Mouse (Mus musculus) heart, embryonic 14.5 days (tissue): ENCODE data around the gene Terb2. TPM values are rescaled to one million over a fixed set of nuclear protein-coding genes. Genes with fewer than 3 reads are reported as not detected.

Experiments used
- ATAC-seq: fragments of 200-750 bp; cut with Nextera tagmentation; 2 replicates; pipeline ENCODE4 v1.8.0; 2017; ENCODE audit warnings: low read depth, moderate TSS enrichment; ENCODE audit not compliant: insufficient number of reproducible peaks, insufficient read depth, low FRiP score
- H3K27ac ChIP-seq, 2 experiments: fragments of 200-500 bp in 1 of 2; fragments of 300-500 bp in 1 of 2; sonication (generic) in 1 of 2; replicated peaks in 1 of 2; 2 replicates each; pipeline ENCODE4 v1.5.1; 2012 to 2014; ENCODE audit warnings: low read depth in 2 of 2, low read length in 2 of 2, control low read depth in 1 of 2, mild to moderate bottlenecking in 1 of 2, mixed read lengths in 1 of 2; ENCODE audit not compliant: control insufficient read depth in 1 of 2, insufficient read depth in 1 of 2
- H3K27me3 ChIP-seq: fragments of 300-500 bp; sonication (generic); 2 replicates; pipeline ENCODE4 v1.6.1; 2014; ENCODE audit warnings: mild to moderate bottlenecking, low read length, control low read depth; ENCODE audit not compliant: control insufficient read depth, insufficient read depth
- H3K36me3 ChIP-seq: fragments of 300-500 bp; sonication (generic); 2 replicates; pipeline ENCODE4 v1.6.1; 2014; ENCODE audit warnings: mild to moderate bottlenecking, control low read depth, low read length, mixed read lengths; ENCODE audit not compliant: control insufficient read depth, insufficient read depth
- H3K4me1 ChIP-seq, 2 experiments: fragments of 200-500 bp in 1 of 2; fragments of 300-500 bp in 1 of 2; sonication (generic) in 1 of 2; 2 replicates each; pipeline ENCODE4 v1.6.1; 2012 to 2014; ENCODE audit warnings: low read length in 2 of 2, control low read depth in 1 of 2, mixed read lengths in 1 of 2; ENCODE audit not compliant: control insufficient read depth in 2 of 2, insufficient read depth in 2 of 2
- H3K4me2 ChIP-seq: fragments of 300-500 bp; sonication (generic); 2 replicates; pipeline ENCODE4 v1.6.1; 2014; ENCODE audit warnings: mild to moderate bottlenecking, low read length
- H3K4me3 ChIP-seq, 2 experiments: fragments of 200-500 bp in 1 of 2; fragments of 300-500 bp in 1 of 2; sonication (generic) in 1 of 2; 2 replicates each; pipeline ENCODE4 v1.5.1; 2012 to 2014; ENCODE audit warnings: low read length in 2 of 2, mild to moderate bottlenecking in 2 of 2, control low read depth in 1 of 2, low read depth in 1 of 2, moderate library complexity in 1 of 2; ENCODE audit not compliant: control insufficient read depth in 1 of 2, insufficient read depth in 1 of 2
- H3K9ac ChIP-seq: fragments of 300-500 bp; sonication (generic); 2 replicates; pipeline ENCODE4 v1.6.1; 2014; ENCODE audit warnings: mild to moderate bottlenecking, low read length
- H3K9me3 ChIP-seq: fragments of 300-500 bp; sonication (generic); 2 replicates; pipeline ENCODE4 v1.6.1; 2016; ENCODE audit warnings: low read length, control low read depth; ENCODE audit not compliant: control insufficient read depth
- WGBS: fragments of 180-500 bp; shearing (Covaris S2); extraction: QIAGEN DNeasy Blood & Tissue Kit; methylation state at CpG from one replicate; pipeline ENCODE4 v1.1.7; 2014; 5-methylcytosine and 5-hydroxymethylcytosine counted together
- polyA plus RNA-seq: library from polyadenylated mRNA; unstranded; fragments of >200 nt; fragmentation: Nextera tagmentation; extraction: Ambion mirVana; gene quantifications from 2 replicates; pipeline ENCODE4 v1.2.1, GENCODE M21; 2014

Gene Terb2
- polyA plus RNA-seq, 1 experiment from 2014 or later = not detected

DNA sequence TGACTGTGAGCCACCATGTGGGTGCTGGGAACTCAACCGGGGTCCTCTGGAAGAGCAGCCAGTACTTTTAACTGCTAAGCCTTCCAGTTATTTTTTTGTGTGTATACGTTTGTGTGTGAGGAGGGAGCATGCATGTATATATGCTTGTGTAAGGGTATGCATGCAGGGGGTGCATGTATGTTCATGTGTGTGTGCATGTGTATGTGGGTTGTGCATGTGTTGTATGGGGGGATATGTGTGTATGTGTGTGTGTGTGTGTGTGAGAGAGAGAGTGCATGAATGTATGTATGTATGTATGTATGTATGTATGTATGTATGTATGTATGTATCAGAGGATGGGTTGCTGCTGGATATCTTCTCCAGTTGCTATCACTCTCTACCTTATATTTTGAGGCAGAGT, 31.6 kb upstream of the Terb2 start:
- no peak overlapping the region for H3K4me3 ChIP-seq
- ATAC-seq = no peak
- no peaks in the 10 kb centered on the region for H3K27me3 ChIP-seq
- WGBS = 90% methylated on average over 2 of the region's 2 CpGs
- H3K36me3 ChIP-seq = peaks cover 17% of the 10 kb centered on the region
- peaks cover 0 to 11% of the 10 kb centered on the region in 2 experiments; a peak in 2 of 4 replicates for H3K4me1 ChIP-seq
- no peak overlapping the region for H3K4me2 ChIP-seq
- H3K9ac ChIP-seq = no peak overlapping the region
- H3K9me3 ChIP-seq = no peaks in the 10 kb centered on the region
- H3K27ac ChIP-seq = no peak overlapping the region

DNA sequence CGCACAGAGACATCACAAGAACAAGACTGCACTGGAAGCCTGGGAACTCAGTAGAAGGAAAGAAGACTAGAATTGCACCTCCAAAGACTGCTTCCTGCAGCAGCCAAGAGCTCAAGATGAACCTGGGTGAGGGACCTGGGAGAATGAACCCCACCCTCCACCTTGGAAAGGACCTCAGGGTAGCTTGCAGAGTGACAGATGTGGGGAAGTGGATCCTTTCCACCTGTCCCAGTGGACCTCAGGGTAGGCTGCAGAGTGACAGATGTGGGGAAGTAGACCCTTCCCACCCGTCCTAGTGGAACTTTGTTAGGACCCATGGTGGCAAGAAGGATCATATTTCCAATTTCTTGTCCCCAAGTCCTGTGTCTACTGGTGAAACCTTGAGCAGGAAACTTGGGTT, 30.8 kb upstream of the Terb2 start:
- Histone ChIP-seq H3K27ac (no peak overlapping the region), H3K36me3 (peaks cover 17% of the 10 kb centered on the region), H3K9me3 (no peaks in the 10 kb centered on the region), H3K4me1 (peaks cover 0 to 11% of the 10 kb centered on the region in 2 experiments; a peak in 2 of 4 replicates), H3K9ac (no peak overlapping the region), H3K4me3 (no peak overlapping the region), H3K27me3 (no peaks in the 10 kb centered on the region), H3K4me2 (no peak overlapping the region)
- 69% methylated on average over 2 of the region's 2 CpGs for WGBS
- ATAC-seq = no peak

DNA sequence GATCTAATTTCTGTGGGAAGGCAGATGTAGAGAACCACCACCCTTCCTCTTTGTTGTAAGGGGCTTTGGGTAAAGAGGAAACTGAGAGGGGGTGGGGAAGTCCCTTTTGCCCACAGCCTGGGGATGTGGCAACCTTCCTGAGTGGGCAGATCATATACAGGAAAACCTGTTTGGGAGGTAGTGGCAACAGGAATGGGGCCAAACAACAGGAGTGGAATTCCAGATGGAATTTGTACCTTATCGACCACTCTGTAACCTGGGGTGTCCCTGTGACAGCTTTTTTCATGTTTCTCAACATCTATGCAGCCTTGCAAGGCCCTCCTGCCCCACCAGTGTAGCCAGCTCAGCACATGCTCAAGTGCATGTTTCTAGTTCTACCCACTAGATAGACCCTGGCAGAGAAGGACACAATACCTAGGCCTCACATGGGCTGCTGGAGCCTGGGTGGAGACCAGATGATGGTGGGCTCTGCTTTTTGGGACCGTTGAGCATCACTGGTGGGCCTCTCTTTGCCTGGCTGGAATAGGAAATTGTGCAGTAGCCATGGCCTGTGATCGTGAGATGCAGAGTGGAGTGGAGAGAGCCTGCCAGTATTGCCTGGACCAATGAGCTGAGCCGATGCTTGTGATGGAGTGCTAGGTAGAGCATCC, 29.9 kb upstream of the Terb2 start:
- H3K4me2 ChIP-seq = no peak overlapping the region
- H3K27ac ChIP-seq = no peak overlapping the region
- H3K4me3 ChIP-seq = no peak overlapping the region
- no peaks in the 10 kb centered on the region for H3K9me3 ChIP-seq
- WGBS = 92% methylated on average over 4 of the region's 4 CpGs
- no peak for ATAC-seq
- peaks cover 14% of the 10 kb centered on the region for H3K36me3 ChIP-seq
- no peaks in the 10 kb centered on the region for H3K27me3 ChIP-seq
- peaks cover 1 to 13% of the 10 kb centered on the region in 2 experiments for H3K4me1 ChIP-seq
- no peak overlapping the region for H3K9ac ChIP-seq

DNA sequence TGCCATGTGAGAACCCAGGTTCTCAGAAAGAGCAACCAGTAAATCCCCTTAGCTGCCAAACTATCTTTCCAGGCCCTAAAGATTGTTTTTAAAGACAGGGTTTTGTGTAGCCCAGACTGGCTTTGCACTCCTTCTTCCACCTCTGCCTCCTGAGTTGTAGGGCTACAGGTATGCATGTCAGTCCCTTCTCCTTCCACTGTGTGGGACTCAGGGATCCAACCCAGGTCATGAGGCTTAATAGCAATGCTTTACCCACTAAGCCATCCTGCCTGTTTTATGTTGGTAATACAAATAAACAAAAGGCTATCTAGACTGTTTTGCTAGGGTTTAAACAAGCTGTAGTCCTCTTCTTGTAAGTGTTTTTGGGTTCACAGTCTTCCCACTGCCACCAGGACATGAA, 28.5 kb upstream of the Terb2 start:
- Histone ChIP-seq H3K9me3 (no peaks in the 10 kb centered on the region), H3K27ac (no peak overlapping the region), H3K27me3 (no peaks in the 10 kb centered on the region), H3K4me1 (peaks cover 8 to 21% of the 10 kb centered on the region in 2 experiments), H3K36me3 (peaks cover 4% of the 10 kb centered on the region; the same call in 1 of the 2 replicates), H3K4me3 (no peak overlapping the region), H3K9ac (no peak overlapping the region), H3K4me2 (no peak overlapping the region)
- no peak for ATAC-seq

DNA sequence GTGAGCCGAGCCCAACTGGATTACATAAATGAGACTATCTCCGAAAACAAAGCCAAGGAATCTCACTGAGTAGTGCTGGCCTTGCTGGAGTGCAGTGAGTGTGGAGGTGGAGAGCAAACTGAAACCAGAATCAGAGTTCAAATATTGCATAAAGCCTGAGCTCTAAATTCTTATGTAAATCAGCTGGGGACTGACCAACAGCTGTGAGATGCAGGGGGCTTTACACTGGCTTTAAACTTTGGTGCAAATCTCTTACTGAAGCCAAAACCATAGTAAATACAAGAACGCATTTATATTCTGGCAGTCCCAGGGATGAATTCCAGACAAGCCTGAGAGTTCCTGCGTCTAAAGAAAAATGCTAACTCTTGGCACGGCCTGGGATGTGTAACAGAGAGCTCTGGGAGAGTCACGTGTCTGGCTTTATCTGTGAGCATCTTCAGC, 27.7 kb upstream of the Terb2 start:
- no peak overlapping the region for H3K4me3 ChIP-seq
- ATAC-seq = no peak
- H3K9ac ChIP-seq = no peak overlapping the region
- no peaks in the 10 kb centered on the region for H3K9me3 ChIP-seq
- peak overlapping the region; percentile 27 to 36; a peak in 1 of 4 replicates for H3K27ac ChIP-seq
- H3K4me2 ChIP-seq = no peak overlapping the region
- H3K36me3 ChIP-seq = no peaks in the 10 kb centered on the region
- no peaks in the 10 kb centered on the region for H3K27me3 ChIP-seq
- H3K4me1 ChIP-seq = peaks cover 8 to 21% of the 10 kb centered on the region in 2 experiments
- 25% methylated on average over 6 of the region's 6 CpGs for WGBS

DNA sequence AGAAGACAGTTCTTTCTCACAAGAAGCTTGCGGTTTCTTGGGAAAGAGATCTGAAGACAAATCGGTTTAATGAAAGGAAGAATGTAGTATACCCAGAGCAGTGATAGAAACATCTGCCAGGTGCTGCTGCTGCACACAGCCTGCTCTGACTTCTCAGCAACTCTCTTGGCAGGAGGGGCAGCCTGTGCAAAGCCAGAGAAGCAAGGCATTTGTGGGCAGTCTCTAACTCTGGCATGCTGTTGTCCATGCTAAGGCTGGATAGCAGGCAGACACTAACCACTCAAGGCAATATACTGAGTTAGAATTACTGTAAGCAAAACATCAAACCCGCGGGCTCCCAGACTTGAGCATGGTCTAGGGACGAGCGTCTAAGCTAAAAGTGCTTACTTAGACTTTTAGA, 26.4 kb upstream of the Terb2 start:
- H3K27ac ChIP-seq = no peak overlapping the region

DNA sequence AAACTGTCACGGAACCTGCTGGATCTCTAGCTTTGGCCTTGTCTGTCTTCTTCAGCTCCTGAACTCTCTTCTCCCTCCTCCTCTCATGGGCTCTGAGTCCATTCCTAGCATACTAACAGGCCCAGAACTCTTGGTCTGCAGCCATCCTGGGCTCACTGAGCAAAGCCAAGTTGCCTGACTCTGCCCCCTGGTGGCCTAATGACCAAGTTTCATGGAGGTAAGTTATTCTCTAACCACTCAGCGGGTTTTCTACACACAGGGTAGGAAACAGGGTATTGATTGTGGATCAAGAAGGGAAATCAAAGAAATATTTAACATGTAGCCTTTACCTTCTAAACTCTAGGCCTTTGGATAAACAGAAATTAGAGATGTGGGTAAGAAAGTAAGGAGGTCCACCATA, 25.4 kb upstream of the Terb2 start, which contains the start of gene Trim69:
Trim69 (plus strand) TSS at position 21 of the 400 bp plus-strand sequence.
- ATAC-seq = no peak
- peak within 1 kb of the TSS; percentile 41 for H3K4me2 ChIP-seq
- H3K27me3 ChIP-seq = no peaks in the 10 kb centered on the region
- no peaks in the 10 kb centered on the region for H3K9me3 ChIP-seq
- no peak within 1 kb of the TSS for H3K9ac ChIP-seq
- no peaks in the 10 kb centered on the region for H3K36me3 ChIP-seq
- WGBS = 41% methylated on average over 2 of the region's 2 CpGs
- no peak within 1 kb of the TSS for H3K4me3 ChIP-seq
- H3K27ac ChIP-seq = peak within 1 kb of the TSS; percentile 75 to 83
- H3K4me1 ChIP-seq = peaks cover 14 to 21% of the 10 kb centered on the region in 2 experiments

More for the DNA sequence above, 26.4 kb upstream of the Terb2 start:
- Histone ChIP-seq H3K4me3 (no peak overlapping the region), H3K27me3 (no peaks in the 10 kb centered on the region), H3K4me2 (no peak overlapping the region), H3K9me3 (no peaks in the 10 kb centered on the region), H3K36me3 (no peaks in the 10 kb centered on the region), H3K9ac (no peak overlapping the region), H3K4me1 (peaks cover 14 to 21% of the 10 kb centered on the region in 2 experiments)
- WGBS = 82% methylated on average over 6 of the region's 6 CpGs
- no peak for ATAC-seq

DNA sequence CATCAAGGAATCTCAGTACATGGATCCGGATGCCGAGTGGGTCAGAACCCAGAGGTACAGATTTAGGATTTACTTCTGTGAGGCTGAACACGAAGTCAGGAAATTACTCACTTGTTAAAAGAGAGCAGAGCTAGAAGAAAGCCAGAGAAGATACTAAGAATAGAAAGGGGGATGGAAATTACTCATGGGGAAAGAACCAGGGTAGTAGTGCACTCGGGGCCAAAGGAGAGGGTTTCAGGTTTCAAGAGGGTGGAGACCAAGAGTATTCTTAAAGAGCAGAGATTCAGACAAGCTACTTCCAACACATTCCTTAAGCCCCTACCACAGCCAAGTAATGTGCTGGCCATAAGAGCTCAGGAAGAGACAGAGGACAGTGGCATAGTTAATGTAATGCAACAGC, 24.5 kb upstream of the Terb2 start:
- Histone ChIP-seq H3K9ac (no peak overlapping the region), H3K9me3 (no peaks in the 10 kb centered on the region), H3K4me3 (no peak overlapping the region), H3K4me1 (peaks cover 14 to 21% of the 10 kb centered on the region in 2 experiments), H3K4me2 (peak overlapping the region; percentile 41), H3K27me3 (no peaks in the 10 kb centered on the region), H3K27ac (peak overlapping the region; percentile 75 to 83), H3K36me3 (no peaks in the 10 kb centered on the region)
- peak; percentile 42; the same call in 1 of the 2 replicates for ATAC-seq
- 8% methylated on average over 4 of the region's 4 CpGs for WGBS
